Mouse (Mus musculus) CD4-positive, CD25-positive, alpha-beta regulatory T cell, adult 2 months (primary cell): ENCODE measurements around the gene Isx.

Experiments
- DNase-seq: peaks from one replicate; pipeline ENCODE4 v3.0.0-alpha.2; 2012; ENCODE audit warnings: low read depth, low spot score

The Isx gene

GRCm38 (mm10) chr8:74899796-74900195 is 26.8 kb downstream of the Isx start:
- DNase-seq = no peak

DNA sequence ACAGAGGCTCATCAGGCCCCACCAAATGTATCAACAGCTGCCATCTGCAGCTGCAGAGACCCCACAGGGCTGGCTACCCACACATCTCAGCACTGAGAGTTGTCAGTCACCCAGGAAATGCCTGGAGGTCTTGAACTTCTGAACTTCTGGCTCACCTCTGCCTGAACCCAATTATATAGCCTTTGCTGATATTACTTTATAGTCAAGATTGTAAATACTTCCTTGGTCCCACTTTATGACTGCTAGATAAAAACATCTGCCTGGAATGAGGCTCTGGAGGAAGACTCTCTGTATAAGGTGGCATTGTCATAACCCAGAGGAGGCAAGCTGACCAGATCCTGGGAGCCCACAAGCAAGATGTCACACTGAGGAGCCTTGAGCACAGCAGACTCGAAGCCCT is 28.8 kb downstream of the Isx start:
- no peak for DNase-seq

DNA sequence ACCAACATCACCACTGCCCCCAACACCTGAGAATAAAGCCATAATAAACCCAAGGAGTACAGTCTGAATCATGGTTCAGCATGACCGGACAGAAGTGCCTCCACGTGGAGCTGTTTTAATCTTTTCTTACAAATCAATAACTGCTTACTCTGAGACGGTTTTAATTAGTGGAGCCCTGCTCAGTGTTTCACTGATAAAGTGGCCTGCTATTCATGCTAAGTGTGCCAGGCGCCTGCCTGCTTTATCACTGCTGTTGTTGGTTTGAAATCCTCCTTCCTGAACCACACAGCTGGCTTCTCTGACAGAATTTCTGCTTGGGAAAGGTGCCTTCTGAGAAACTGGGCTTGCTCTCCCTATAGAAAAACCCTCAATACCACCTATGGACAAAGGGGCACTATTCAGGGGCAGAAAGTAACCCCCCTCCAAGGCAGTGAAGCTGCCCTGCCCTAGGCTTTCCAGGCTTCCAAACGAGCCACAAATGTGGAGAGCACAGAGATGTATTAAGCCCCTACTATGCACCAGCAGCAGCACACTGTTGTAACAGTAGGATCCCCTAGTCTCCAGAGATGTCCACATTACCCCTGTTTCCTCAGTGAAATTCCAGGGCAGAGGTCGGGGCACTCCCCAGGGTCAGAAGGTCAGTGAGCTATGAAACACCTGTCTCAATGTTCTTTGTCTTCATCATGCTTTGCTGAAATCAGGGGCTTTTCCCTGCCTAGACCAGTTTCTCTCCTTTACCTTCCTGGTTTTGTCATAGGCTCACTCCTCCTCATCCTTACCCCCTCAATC is 30.3 kb downstream of the Isx start:
- no peak for DNase-seq

DNA sequence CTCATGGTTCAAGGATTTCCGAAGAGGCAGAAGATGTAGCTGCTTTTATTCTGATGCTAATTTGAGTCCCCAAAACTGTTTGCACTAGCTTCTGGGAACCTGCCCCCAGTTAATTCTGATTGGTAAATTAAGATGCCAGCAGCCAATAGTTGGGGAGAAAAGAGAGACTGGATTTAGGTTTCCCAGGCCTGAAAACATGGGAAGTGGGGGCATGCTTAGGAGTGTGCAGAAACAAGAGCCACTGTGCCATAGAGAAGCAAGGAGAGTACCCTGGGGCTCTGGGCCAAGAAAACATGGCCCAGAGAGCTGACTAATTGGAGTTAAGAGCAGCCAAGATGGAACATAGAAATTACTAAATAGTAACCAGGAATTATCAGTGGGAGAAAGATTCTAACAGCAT is 33.4 kb downstream of the Isx start:
- DNase-seq = no peak

DNA sequence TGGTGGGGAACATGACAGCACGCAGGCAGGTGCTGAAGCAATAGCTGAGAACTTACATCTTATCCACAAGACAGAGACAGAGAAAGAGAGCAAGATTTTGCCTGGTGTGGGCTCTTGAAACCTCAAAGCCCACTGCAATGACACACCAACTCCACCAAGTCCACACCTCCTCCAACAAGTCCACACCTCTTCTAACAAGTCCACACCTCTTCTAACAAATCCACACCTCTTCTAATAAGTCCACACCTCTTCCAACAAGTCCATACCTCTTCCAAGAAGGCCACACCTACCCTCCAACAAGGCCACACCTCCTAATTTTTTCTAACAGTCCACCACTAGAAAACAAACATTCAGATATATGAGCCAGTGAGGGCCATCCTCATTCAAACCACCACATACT is 37.7 kb downstream of the Isx start:
- no peak for DNase-seq

DNA sequence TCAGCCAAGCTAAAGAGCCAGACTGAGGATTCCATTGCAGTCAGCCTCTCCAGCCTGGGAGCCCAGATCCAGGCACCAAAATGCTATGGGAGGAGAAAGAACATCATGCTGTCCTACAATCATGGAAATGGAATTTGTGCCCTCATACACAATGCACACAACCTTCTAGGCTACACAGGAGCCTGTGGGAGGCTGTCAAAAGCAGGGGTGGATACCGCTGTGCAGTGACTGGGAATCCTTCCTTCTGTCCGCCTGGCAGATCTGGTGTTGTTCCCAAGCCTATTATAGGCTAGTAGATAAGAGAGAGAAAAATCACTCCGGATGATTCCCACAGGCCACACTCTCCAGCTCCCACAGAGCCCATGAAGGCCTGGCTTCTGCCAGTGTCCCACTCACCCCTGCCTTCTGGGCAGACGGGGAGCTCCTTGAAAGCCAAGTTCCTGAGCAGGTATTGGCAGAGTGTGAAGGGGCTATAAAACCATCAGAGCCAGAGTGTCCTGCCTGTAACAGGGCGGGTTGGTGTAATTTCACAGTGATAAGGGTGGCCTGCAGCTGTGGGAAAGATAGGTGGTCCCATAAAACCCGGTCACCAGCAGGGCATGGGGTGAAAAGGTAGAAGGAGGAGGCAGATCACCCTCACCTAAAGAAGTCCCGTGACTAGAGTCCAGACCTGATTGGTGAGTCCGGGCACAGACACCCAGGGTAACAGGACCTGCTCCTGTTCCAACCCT is 47.9 kb downstream of the Isx start:
- no peak for DNase-seq

DNA sequence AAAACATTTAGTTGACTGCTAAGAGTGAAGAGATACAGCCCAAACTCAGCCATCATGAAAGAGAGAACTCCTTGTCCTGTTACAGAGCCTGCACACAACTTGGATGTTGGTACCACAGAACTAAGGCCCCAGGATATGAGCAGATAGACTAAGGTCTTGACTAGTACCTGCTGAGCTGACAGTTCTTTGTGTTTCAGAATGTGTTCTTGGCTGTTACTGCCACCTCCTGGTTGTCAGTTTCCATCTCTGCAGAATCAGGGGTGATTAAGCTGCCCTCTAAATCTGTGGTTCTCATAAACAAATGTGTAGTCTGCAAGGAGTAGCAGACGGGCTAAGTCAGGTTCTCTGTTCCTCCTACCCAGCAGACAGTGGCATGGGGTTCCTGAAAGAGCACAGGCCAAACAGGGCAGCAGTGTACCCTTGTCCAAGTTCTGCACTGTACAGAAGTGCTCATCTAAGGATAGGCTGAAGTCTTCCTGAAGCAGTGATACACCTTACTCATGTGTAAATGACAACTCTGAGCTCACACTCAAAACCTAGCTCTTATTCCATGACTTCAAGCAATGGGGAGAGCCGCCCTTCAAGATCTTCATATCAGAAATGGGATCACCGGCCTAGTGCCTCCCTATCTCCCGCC is 49.0 kb downstream of the Isx start:
- no peak for DNase-seq

DNA sequence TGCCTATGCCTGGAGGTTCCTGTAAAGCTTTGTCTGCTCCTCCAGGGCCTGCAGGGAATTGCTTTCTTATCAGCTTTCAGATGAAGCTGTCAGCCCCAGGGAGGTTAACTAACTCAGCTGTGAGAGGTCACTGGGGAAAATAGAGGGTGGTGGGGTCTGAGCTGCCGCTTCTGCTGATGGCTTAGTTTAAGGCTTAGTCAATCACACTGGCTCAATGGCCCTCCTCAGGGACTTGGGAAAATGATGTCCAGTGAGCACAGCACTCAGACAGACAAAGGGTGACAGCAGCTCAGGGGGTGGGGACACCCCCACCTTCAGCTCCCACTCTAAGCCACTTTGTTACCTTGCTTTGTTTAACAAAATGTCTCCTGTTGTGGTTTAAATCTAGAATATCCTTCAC is 55.0 kb downstream of the Isx start:
- DNase-seq = no peak

GRCm38 (mm10) chr8:74930731-74931130 is 57.8 kb downstream of the Isx start:
- DNase-seq = peak; percentile 45

DNA sequence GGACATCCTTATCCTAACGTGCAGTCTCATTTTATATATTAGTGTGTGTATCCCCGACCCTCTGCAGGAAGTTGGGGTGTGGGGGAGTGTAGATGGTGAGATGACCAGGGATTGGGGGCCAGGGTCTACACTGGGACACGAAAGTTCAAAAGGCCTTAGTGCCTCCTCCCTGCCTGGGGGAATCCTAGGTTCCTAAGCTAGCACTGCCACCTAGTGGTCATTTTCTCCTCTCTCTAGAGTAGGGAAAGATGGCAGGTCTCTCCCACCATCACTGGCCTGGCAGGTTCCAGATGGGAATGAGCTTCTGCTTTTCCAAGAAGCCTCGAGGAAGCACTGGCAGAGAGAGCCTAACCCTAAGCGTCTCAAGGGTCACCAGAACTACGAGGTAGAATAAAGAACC is 62.3 kb downstream of the Isx start:
- DNase-seq = peak; percentile 54

- DNase-seq = no peak
Measured at GRCm38 (mm10) chr8:74936656-74937055, 63.7 kb downstream of the Isx start.

GRCm38 (mm10) chr8:74942056-74942455 is 69.1 kb downstream of the Isx start:
- DNase-seq = no peak
